Mouse (Mus musculus): Measurements from ENCODE around the gene Actg2.

GRCm38 (mm10) chr6:83545778-83546177 is 9.7 kb upstream of the Actg2 start:
- TF ChIP-seq GATA1 (IDR thresholded peaks at IDR 0.05; ENCODE audit: borderline replicate concordance, low read length) (no peak), FLI1 (IDR thresholded peaks at IDR 0.05; ENCODE audit: low read length) (no peak)
